Mouse (Mus musculus): ENCODE data around the gene Gpatch8. TPM values are rescaled to one million over a fixed set of nuclear protein-coding genes. Genes with fewer than 3 reads are reported as not detected.
"Not testable (repeated sequence)": the region's sequence is repeated elsewhere in the genome, so short reads cannot be mapped to it uniquely, and the experiment has no call there.

Gpatch8 gene
- polyA plus RNA-seq, 1 experiment from 2014 or later: 27.5 TPM

GRCm38 (mm10) chr11:102556716-102557074 lies 503 bp upstream of the Gpatch8 start:
- POLR2A ChIA-PET: interaction anchor here (0.6 to 1.6 kb wide), 4 partner anchors 20 to 72 kb away, joined by 3 to 5 read pairs (median 3); no protein-coding TSS in a partner anchor
- no peak for DNase-seq (ENCODE audit: low read depth, low spot score)
- CTCF ChIA-PET: no interaction called here
- H3K27me3 ChIP-seq: peaks cover 8% of the 10 kb centered on the region
- no peak for ATAC-seq
- in situ Hi-C loops (cut with MboI; ENCODE audit: low pct_unique_long_range_greater_than_20kb): no loop called here
- TF ChIP-seq CTCF (IDR thresholded peaks at IDR 0.05): no peak

- CTCF ChIA-PET: interaction anchor here (1.0 kb wide), 1 partner anchor 26 kb away, joined by 4 read pairs; no protein-coding TSS in a partner anchor
- ATAC-seq (peak; percentile 53), DNase-seq (ENCODE audit: low read depth, low spot score) (no peak)
- no peak for TF ChIP-seq CTCF (IDR thresholded peaks at IDR 0.05)
- in situ Hi-C loops (cut with MboI; ENCODE audit: low pct_unique_long_range_greater_than_20kb): no loop called here
- no peaks in the 10 kb centered on the region for H3K27me3 ChIP-seq
- POLR2A ChIA-PET: interaction anchor here (1.0 kb wide), 1 partner anchor 63 kb away, joined by 3 read pairs; no protein-coding TSS in a partner anchor
Measured at GRCm38 (mm10) chr11:102555400-102556030, 677 bp downstream of the Gpatch8 start.

GRCm38 (mm10) chr11:102552051-102552450 lies 4.1 kb downstream of the Gpatch8 start:
- ATAC-seq (no peak), DNase-seq (ENCODE audit: low read depth, low spot score) (no peak)
- ChIA-PET CTCF (interaction anchor here (0.8 to 1.2 kb wide), 3 partner anchors 10 to 15 kb away, joined by 3 to 4 read pairs (median 3); no protein-coding TSS in a partner anchor), POLR2A (no interaction called here)
- no peak for TF ChIP-seq CTCF (IDR thresholded peaks at IDR 0.05)
- H3K27me3 ChIP-seq: no peaks in the 10 kb centered on the region
- in situ Hi-C loops (cut with MboI; ENCODE audit: low pct_unique_long_range_greater_than_20kb): no loop called here

- DNase-seq (ENCODE audit: low read depth, low spot score) (no peak), ATAC-seq (no peak)
- ChIA-PET CTCF (interaction anchor here (1.0 kb wide), 1 partner anchor 9 kb away, joined by 4 read pairs; no protein-coding TSS in a partner anchor), POLR2A (interaction anchor here (0.7 kb wide), 1 partner anchor 35 kb away, joined by 3 read pairs; no protein-coding TSS in a partner anchor)
- in situ Hi-C loops (cut with MboI; ENCODE audit: low pct_unique_long_range_greater_than_20kb): no loop called here
- H3K27me3 ChIP-seq: no peaks in the 10 kb centered on the region
- TF ChIP-seq CTCF (IDR thresholded peaks at IDR 0.05): no peak
Measured at GRCm38 (mm10) chr11:102551176-102551575, 5.0 kb downstream of the Gpatch8 start.

- H3K27me3 ChIP-seq: no peaks in the 10 kb centered on the region
- no peak for TF ChIP-seq CTCF (IDR thresholded peaks at IDR 0.05)
- in situ Hi-C loops (cut with MboI; ENCODE audit: low pct_unique_long_range_greater_than_20kb): no loop called here
- CTCF ChIA-PET: interaction anchor here (1.4 kb wide), 1 partner anchor 10 kb away, joined by 4 read pairs; no protein-coding TSS in a partner anchor
- ATAC-seq (no peak), DNase-seq (ENCODE audit: low read depth, low spot score) (no peak)
- POLR2A ChIA-PET: no interaction called here
Measured at GRCm38 (mm10) chr11:102541471-102541870, 14.7 kb downstream of the Gpatch8 start.

- H3K27me3 ChIP-seq; POLR2A ChIA-PET; CTCF ChIA-PET; ATAC-seq; in situ Hi-C loops (cut with MboI; ENCODE audit: low pct_unique_long_range_greater_than_20kb); DNase-seq (ENCODE audit: low read depth, low spot score): not testable (repeated sequence)
Measured at GRCm38 (mm10) chr11:102540286-102540685, 15.9 kb downstream of the Gpatch8 start.

GRCm38 (mm10) chr11:102539690-102540089 lies 16.5 kb downstream of the Gpatch8 start:
- ATAC-seq (no peak), DNase-seq (ENCODE audit: low read depth, low spot score) (no peak)
- TF ChIP-seq CTCF (IDR thresholded peaks at IDR 0.05): no peak
- ChIA-PET POLR2A (no interaction called here), CTCF (no interaction called here)
- H3K27me3 ChIP-seq: no peaks in the 10 kb centered on the region
- in situ Hi-C loops (cut with MboI; ENCODE audit: low pct_unique_long_range_greater_than_20kb): no loop called here

GRCm38 (mm10) chr11:102536210-102536609 lies 20.0 kb downstream of the Gpatch8 start:
- ATAC-seq: peak; percentile 44

GRCm38 (mm10) chr11:102534078-102534477 lies 22.1 kb downstream of the Gpatch8 start:
- no peak for TF ChIP-seq CTCF (IDR thresholded peaks at IDR 0.05)
- no peak for ATAC-seq
- in situ Hi-C loops (cut with MboI; ENCODE audit: low pct_unique_long_range_greater_than_20kb): no loop called here
- ChIA-PET CTCF (no interaction called here), POLR2A (no interaction called here)
- no peaks in the 10 kb centered on the region for H3K27me3 ChIP-seq
- no peak for DNase-seq (ENCODE audit: low read depth, low spot score)

More at GRCm38 (mm10) chr11:102536210-102536609, 20.0 kb downstream of the Gpatch8 start:
- no peak for TF ChIP-seq CTCF (IDR thresholded peaks at IDR 0.05)
- no peaks in the 10 kb centered on the region for H3K27me3 ChIP-seq
- peak; percentile 20 for DNase-seq (ENCODE audit: low read depth, low spot score)
- in situ Hi-C loops (cut with MboI; ENCODE audit: low pct_unique_long_range_greater_than_20kb): no loop called here
- ChIA-PET POLR2A (interaction anchor here (0.5 to 1.6 kb wide), 2 partner anchors 14 to 21 kb away, joined by 3 read pairs; no protein-coding TSS in a partner anchor), CTCF (no interaction called here)

GRCm38 (mm10) chr11:102531425-102531824 lies 24.8 kb downstream of the Gpatch8 start:
- no peak for TF ChIP-seq CTCF (IDR thresholded peaks at IDR 0.05)
- no peak for DNase-seq (ENCODE audit: low read depth, low spot score)
- CTCF ChIA-PET: no interaction called here
- POLR2A ChIA-PET: no interaction called here
- in situ Hi-C loops (cut with MboI; ENCODE audit: low pct_unique_long_range_greater_than_20kb): no loop called here
- no peaks in the 10 kb centered on the region for H3K27me3 ChIP-seq
- ATAC-seq: no peak

- ATAC-seq: no peak
- ChIA-PET POLR2A (no interaction called here), CTCF (no interaction called here)
- H3K27me3 ChIP-seq: no peaks in the 10 kb centered on the region
- in situ Hi-C loops (cut with MboI; ENCODE audit: low pct_unique_long_range_greater_than_20kb): no loop called here
- no peak for DNase-seq (ENCODE audit: low read depth, low spot score)
- TF ChIP-seq CTCF (IDR thresholded peaks at IDR 0.05): no peak
Measured at GRCm38 (mm10) chr11:102514793-102515424, 41.3 kb downstream of the Gpatch8 start.

Measured in Patski (cell line).